Mouse (Mus musculus): ENCODE data around the gene Cux2. TPM values are rescaled to one million over a fixed set of nuclear protein-coding genes. Genes with fewer than 3 reads are reported as not detected.

Gene Cux2
- polyA plus RNA-seq, 1 experiment from 2014 or later: not detected

DNA sequence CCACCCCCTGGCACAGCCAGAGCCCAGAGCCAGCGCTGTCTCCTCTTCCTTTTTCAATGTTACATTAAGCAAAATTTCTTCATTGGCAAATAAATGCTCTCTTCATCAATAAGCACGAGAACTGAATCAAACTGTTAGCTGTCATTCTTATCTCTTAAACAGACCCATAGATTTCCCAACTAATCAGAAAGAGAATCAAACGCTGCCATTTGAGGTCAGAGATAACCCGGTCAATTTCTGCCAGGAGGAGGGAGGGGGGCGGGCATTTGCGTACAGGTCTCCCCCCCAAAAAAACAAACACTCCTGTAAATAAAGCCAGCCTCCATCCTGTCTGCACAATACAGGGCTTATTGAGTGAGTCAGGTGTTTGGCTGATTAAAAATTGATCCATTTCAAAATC is 33.2 kb downstream of the Cux2 start:
- Histone ChIP-seq H3K4me3 (ENCODE audit: inconsistent target) (no peak overlapping the region), H3K36me3 (ENCODE audit: inconsistent target) (no peaks in the 10 kb centered on the region), H3K79me2 (ENCODE audit: inconsistent target) (no peaks in the 10 kb centered on the region), H3K27ac (no peak overlapping the region)
- 85% methylated on average over 4 of the region's 6 CpGs for WGBS (ENCODE audit: missing documents)

DNA sequence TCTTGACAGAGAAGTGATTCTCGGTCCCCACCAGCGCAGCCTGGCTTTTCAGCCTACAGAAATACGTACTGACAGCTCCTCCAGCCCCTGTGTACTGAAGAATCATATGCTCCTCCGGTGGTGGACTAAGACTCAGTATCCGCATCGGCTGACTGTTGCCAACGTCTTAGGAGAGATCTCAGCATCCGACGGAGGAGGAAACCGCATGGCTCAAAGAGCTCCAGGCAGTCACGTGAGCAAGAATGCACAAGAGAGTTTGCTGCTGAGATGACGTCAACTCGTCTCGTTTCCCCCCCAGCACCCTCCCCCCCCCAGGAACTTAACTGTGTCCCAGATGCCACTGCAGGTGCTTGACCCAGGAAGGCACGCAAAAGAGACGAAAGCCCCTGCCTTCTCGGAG is 34.8 kb downstream of the Cux2 start:
- Histone ChIP-seq H3K27ac (no peak overlapping the region), H3K4me3 (ENCODE audit: inconsistent target) (no peak overlapping the region), H3K36me3 (ENCODE audit: inconsistent target) (no peaks in the 10 kb centered on the region), H3K79me2 (ENCODE audit: inconsistent target) (no peaks in the 10 kb centered on the region)
- 87% methylated on average over 17 of the region's 17 CpGs for WGBS (ENCODE audit: missing documents)

DNA sequence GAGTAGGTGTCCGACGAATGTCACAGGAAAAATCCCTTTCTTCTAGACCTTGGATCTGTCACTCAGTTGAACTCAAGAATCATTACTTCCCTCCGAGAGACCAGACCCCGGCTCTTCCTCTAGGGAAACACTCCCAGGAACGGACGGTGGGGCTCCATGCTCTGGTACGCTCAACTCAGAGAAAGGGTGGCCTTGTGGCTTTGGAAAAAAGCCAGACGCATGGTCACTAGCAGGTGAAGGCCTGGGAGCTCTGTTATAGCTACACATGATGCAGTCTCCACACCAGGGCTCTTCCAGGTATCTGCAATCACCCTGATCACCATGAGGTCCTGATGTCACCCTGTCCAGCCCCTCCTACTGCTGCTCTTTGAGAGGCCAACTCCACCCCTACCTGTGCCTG is 35.2 kb downstream of the Cux2 start:
- Histone ChIP-seq H3K36me3 (ENCODE audit: inconsistent target) (no peaks in the 10 kb centered on the region), H3K27ac (no peak overlapping the region), H3K4me3 (ENCODE audit: inconsistent target) (no peak overlapping the region), H3K79me2 (ENCODE audit: inconsistent target) (no peaks in the 10 kb centered on the region)
- WGBS (ENCODE audit: missing documents): 80% methylated on average over 8 of the region's 8 CpGs

DNA sequence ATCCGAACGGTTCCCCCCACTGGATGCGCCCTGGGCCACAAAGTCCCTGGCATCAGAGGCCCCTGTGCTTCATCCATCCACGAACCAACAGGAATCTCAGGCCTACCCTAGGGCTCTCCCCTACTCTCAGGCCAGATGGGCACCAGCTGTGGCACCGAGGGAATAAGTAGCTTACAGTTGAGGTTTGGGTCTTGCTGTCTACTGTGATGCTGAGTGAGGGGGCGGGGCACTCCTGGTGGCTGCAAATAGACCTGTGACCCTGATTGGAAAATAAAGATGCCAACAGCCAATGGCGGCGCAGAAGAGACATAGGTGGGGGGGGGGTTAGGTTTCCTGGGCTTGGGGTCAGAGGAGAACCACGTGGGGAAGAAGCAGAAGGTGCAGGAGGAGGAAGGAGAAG is 38.6 kb downstream of the Cux2 start:
- WGBS (ENCODE audit: missing documents): 45% methylated on average over 9 of the region's 9 CpGs

DNA sequence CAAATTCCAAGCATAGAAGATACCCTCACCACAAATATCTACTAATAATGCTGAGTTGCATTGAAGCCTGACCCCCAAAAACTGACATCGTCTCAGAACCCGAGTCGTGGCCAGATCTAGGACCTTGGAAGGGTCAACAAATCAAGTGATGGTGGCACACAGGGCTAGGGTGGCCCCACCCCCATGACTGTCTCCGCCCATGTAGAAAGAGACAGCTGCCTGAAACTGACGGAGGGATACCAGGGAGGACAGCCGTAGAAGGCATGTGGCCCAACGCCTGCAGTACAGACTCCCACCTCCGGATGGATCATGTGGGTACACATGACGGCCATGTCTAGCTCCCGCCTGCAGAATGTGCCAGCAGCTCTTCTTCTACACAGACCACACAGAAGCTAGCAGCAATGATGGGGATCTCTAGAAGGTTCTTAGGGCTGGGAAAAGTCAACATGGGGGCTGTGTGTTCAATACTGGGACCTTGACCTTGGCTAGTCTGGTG is 41.9 kb downstream of the Cux2 start:
- WGBS (ENCODE audit: missing documents): 83% methylated on average over 10 of the region's 10 CpGs
- Histone ChIP-seq H3K4me3 (ENCODE audit: inconsistent target) (no peak overlapping the region), H3K36me3 (ENCODE audit: inconsistent target) (no peaks in the 10 kb centered on the region), H3K27ac (no peak overlapping the region), H3K79me2 (ENCODE audit: inconsistent target) (no peaks in the 10 kb centered on the region)

More for the DNA sequence above, 38.6 kb downstream of the Cux2 start:
- no peaks in the 10 kb centered on the region for H3K36me3 ChIP-seq (ENCODE audit: inconsistent target)
- no peak overlapping the region for H3K27ac ChIP-seq
- H3K4me3 ChIP-seq (ENCODE audit: inconsistent target): no peak overlapping the region
- no peaks in the 10 kb centered on the region for H3K79me2 ChIP-seq (ENCODE audit: inconsistent target)

DNA sequence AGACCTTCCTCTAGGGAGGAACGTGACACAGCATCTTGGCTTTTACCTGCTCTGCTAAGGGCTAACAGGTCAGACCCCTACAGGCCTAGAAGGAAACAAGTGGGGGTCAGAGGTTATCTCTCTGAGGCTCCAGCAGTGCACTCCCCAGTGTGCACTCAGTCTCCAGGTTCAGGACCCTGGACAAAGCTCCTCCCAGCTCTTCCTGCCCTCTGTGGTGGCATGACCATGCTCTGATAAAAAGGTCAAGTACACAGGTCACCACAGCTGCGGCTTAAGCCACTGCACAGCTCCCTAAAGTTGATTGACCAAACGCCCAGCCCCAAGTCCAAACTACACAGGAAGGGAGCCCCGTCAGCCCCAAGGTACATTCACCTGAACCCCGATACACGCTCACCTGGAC is 46.4 kb downstream of the Cux2 start:
- H3K36me3 ChIP-seq (ENCODE audit: inconsistent target): no peaks in the 10 kb centered on the region
- 65% methylated on average over 6 of the region's 6 CpGs for whole genome bisulfite sequencing (ENCODE audit: missing documents)
- H3K27ac ChIP-seq: no peak overlapping the region
- H3K79me2 ChIP-seq (ENCODE audit: inconsistent target): no peaks in the 10 kb centered on the region
- H3K4me3 ChIP-seq (ENCODE audit: inconsistent target): no peak overlapping the region

DNA sequence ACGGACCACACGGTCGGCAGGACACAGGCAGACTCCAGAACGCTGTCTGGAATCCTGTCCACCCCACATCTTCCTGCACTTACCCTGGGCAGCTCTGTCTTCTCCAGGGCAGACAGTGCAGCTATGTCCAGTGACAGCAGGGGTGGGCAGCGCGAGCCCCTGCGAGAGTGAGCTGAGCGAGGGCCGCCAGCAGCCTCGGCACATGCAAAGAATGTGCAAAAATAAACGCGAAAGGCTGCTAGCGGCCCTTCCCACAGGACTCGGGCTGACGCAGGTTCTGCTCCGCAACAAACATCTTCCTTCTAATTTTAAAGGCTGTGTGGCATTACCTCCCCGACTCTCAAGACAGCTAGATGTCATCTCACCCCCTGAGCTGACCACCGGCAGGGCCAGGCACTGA is 47.8 kb downstream of the Cux2 start:
- no peaks in the 10 kb centered on the region for H3K79me2 ChIP-seq (ENCODE audit: inconsistent target)
- WGBS (ENCODE audit: missing documents): 88% methylated on average over 17 of the region's 18 CpGs
- H3K4me3 ChIP-seq (ENCODE audit: inconsistent target): no peak overlapping the region
- H3K36me3 ChIP-seq (ENCODE audit: inconsistent target): no peaks in the 10 kb centered on the region
- H3K27ac ChIP-seq: no peak overlapping the region

DNA sequence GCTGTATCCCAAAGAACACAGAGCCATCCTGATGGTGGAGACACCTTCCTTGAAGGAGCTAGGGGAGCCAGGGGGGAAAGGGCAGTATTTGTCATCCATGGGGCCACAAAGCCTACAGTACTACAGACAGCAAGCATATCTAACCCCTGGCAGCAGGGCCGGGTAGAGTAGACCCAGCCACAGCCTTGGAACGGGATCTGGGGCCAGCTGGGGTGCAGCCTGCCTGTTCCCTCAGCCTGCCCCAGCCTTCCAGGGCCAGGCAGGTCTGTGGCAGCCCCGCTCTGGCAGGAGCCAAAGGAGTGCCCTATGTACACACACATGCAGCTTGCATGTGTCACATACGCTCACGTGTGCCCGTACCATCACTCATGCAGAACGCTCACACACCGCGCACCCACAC is 48.6 kb downstream of the Cux2 start:
- no peaks in the 10 kb centered on the region for H3K79me2 ChIP-seq (ENCODE audit: inconsistent target)
- WGBS (ENCODE audit: missing documents): 94% methylated on average over 9 of the region's 9 CpGs
- no peak overlapping the region for H3K27ac ChIP-seq
- H3K36me3 ChIP-seq (ENCODE audit: inconsistent target): no peaks in the 10 kb centered on the region
- H3K4me3 ChIP-seq (ENCODE audit: inconsistent target): no peak overlapping the region

DNA sequence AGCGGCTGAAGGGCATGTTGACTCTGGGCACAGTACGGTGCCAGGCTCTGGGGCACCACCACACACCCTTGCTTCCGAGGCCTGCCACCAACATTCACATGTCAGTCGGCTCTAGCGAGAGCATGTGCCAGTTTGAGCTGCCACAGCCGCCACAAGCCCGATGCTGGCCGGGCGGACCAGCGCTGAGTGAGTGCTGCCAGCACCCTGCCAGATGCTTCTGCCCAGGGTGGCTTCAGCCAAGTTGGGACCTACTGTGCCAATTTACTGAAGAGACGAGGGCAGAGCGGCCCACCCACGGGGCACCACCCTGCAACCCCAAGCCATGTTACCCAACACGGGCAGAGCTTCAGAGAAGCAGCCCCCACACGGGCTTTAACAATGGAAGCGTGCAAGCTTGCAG is 49.5 kb downstream of the Cux2 start:
- Histone ChIP-seq H3K4me3 (ENCODE audit: inconsistent target) (no peak overlapping the region), H3K79me2 (ENCODE audit: inconsistent target) (no peaks in the 10 kb centered on the region), H3K36me3 (ENCODE audit: inconsistent target) (no peaks in the 10 kb centered on the region), H3K27ac (no peak overlapping the region)
- 88% methylated on average over 16 of the region's 16 CpGs for WGBS (ENCODE audit: missing documents)

DNA sequence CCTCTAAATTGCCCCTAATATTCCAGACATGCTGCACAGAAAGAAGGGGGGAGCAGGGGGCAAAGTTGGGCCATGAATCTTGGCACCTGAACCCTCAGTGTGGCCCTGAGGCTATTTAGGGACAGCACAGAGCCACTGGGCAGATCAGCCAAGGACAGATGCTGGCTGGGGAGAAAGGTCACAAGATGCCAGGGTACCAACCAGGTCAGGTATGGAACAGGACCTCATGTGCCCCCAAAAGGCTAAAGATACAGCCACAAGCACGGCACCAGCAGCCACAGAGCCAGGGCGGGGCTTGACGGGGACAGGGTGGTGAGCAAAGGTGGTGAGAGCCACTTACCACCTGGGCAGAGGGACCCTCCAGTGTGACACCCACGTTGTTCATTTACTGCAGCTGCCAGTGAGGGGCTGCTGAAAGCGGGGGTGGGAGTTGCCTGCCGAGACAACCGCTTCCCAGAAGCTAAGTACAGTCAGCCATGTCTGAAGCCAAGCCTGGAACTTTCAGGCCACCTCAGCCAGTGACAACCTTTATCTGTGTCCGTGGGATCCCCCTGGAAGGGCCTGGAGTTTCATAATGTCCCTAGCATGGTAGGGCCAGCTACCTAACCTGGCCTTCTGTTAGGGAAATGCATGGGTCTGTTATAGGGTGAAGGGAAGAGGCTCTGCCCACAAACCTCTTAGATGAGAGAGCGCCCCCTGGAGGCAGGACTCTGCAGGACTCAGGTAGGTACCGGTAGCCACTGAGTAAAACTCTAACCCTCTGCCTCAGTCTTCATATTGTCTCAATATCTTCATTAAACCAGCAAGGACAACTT is 50.7 kb downstream of the Cux2 start:
- H3K27ac ChIP-seq: no peak overlapping the region
- 62% methylated on average over 10 of the region's 10 CpGs for WGBS (ENCODE audit: missing documents)

DNA sequence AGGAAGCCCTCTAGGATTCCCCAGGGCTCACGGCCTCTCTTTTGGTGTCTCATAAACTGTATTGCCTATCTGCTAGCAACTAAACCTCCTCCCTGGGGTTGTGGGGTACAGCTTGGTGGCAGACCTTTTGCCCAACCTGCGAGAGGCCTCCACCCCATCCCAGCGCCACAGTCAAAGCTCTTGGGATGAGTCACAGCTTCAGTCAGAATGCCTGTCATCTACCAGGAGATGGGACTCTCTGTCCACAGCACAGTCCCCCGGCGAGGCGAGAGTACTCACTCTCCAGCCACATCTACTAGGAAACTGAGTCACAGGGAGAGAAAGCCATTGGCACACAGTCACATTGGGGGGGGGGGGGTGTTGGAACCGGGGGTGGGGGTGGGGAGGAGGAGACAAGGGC is 51.6 kb downstream of the Cux2 start:
- Histone ChIP-seq H3K36me3 (ENCODE audit: inconsistent target) (no peaks in the 10 kb centered on the region), H3K79me2 (ENCODE audit: inconsistent target) (no peaks in the 10 kb centered on the region), H3K27ac (no peak overlapping the region), H3K4me3 (ENCODE audit: inconsistent target) (no peak overlapping the region)
- WGBS (ENCODE audit: missing documents): 84% methylated on average over 6 of the region's 7 CpGs

More for the DNA sequence above, 50.7 kb downstream of the Cux2 start:
- Histone ChIP-seq H3K36me3 (ENCODE audit: inconsistent target) (no peaks in the 10 kb centered on the region), H3K79me2 (ENCODE audit: inconsistent target) (no peaks in the 10 kb centered on the region), H3K4me3 (ENCODE audit: inconsistent target) (no peak overlapping the region)

DNA sequence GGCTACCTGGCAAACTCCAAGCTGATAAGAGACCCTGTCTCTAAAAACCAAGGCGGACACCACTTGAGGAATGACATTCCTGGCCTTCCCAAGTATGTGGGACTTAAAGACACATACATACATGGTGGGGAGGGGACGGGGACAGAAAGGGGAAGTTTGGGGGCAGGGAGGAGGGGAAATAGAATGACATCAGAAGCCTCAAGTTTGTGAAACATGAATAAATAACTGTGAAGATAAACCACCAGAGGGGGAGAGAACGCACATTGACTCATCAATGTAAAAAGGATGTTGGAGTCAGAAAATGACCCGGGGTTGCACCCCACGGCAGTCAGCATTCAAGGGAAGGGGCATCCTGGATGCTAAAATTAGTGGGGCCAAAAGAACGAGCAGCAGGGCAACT is 53.2 kb downstream of the Cux2 start:
- Histone ChIP-seq H3K4me3 (ENCODE audit: inconsistent target) (no peak overlapping the region), H3K27ac (no peak overlapping the region), H3K79me2 (ENCODE audit: inconsistent target) (no peaks in the 10 kb centered on the region), H3K36me3 (ENCODE audit: inconsistent target) (no peaks in the 10 kb centered on the region)
- WGBS (ENCODE audit: missing documents): 13% methylated on average over 6 of the region's 6 CpGs

DNA sequence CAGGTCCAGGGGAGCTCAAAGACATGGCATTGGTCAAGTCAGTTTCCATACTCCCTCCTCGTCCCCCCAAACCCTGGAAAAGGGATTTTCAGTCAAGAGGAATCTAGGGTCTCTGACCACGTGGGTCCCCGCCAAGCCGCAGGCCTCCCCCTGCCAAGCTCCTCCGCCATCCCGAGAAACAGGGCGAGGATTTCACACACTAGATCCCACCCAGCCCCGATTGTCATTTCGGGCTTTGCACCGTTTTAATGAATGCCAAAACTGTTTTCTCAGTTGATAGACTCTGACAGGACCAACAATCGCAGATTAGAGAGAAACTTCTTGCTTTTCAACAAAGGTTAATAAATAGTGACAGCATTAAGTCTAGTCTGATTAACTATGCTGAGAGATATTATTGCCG is 55.1 kb downstream of the Cux2 start:
- 85% methylated on average over 12 of the region's 12 CpGs for WGBS (ENCODE audit: missing documents)
- H3K4me3 ChIP-seq (ENCODE audit: inconsistent target): no peak overlapping the region
- no peaks in the 10 kb centered on the region for H3K79me2 ChIP-seq (ENCODE audit: inconsistent target)
- H3K27ac ChIP-seq: no peak overlapping the region
- no peaks in the 10 kb centered on the region for H3K36me3 ChIP-seq (ENCODE audit: inconsistent target)

DNA sequence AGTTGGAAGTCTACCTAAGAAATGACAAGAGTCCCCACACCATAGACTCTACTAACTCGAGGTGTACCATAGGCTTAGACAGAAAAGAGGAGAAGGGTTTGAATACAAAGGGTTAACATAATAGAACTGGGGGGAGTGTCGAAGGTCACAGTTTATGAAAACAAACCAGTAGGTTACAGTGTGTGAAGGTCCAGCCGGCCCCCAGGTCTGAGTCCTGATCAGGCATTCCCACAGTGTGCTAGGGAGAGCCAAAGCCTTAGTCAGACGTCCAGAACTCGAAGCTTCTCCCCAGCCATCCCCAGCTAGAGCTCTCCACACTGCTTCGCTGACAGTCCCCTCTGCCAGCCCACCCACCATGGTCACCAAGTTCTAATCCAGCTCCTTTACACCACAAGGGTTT is 58.0 kb downstream of the Cux2 start:
- H3K4me3 ChIP-seq (ENCODE audit: inconsistent target): no peak overlapping the region
- 58% methylated on average over 6 of the region's 6 CpGs for WGBS (ENCODE audit: missing documents)

DNA sequence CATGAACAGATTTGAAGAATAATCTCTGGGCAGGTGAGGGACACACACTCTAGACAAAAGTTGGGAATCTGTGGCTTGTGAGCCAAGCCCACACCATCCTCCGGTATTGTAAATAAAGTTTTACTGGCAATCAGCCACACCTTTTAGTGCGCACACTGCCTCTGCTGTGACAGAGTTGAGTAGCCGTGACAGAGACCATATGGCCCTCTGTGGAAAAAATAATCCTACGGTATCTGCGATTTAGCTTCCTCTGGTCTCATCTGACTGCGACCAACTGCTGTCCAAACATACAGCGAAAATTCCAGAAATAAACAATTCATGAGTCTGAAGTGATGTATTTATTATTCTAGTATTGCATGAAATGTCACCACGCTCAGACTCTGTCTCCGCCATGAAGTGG is 64.0 kb downstream of the Cux2 start:
- Histone ChIP-seq H3K36me3 (ENCODE audit: inconsistent target) (no peaks in the 10 kb centered on the region), H3K79me2 (ENCODE audit: inconsistent target) (no peaks in the 10 kb centered on the region), H3K4me3 (ENCODE audit: inconsistent target) (no peak overlapping the region), H3K27ac (no peak overlapping the region)
- 95% methylated on average over 9 of the region's 9 CpGs for WGBS (ENCODE audit: missing documents)

More for the DNA sequence above, 58.0 kb downstream of the Cux2 start:
- H3K27ac ChIP-seq: no peak overlapping the region
- H3K36me3 ChIP-seq (ENCODE audit: inconsistent target): no peaks in the 10 kb centered on the region
- H3K79me2 ChIP-seq (ENCODE audit: inconsistent target): no peaks in the 10 kb centered on the region

Data from macrophage (primary cell).